Mouse (Mus musculus): ENCODE data around the gene Wdtc1. TPM values are rescaled to one million over a fixed set of nuclear protein-coding genes. Genes with fewer than 3 reads are reported as not detected.

The Wdtc1 gene
- polyA plus RNA-seq, 1 experiment, result 49.1 TPM

DNA sequence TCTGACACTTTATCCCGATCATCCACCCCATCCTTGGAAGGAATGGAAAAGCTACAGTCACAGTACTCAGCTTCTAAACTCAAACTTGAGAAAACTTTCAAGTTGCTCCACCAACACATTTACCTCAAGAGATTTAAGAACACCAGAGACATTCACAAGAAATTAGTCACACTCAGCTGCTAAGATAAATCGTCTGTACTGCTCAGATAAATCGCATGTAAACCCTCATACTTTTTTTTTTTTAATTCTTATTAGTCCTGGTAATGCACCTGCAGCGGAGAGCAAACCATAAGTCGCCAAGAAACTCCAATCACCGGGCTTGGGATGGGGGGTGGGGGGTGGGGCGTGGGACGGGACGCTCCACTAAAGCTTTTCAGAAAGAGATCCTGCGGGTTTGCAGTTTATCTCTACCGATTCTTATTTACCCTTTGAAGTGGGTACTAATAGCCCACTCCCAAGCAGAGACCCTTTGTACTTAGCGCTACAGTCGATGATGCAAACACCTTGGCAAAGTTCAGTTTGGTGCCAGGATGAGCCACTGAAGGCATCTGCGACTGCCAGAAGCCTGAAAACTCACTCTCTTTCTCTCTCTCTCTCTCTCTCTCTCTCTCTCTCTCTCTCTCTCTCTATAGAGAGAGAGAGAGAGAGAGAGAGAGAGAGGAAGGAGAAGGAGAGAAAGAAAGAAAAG, 15.3 kb downstream of the Wdtc1 start:
- TF ChIP-seq POLR2A (IDR thresholded peaks at IDR 0.05; ENCODE audit: borderline replicate concordance, extremely low read depth, low read depth, low read length) (no peak), CTCF (IDR thresholded peaks at IDR 0.05; ENCODE audit: insufficient read depth, low read length) (no peak)
- Histone ChIP-seq H3K4me1 (ENCODE audit: control insufficient read depth, insufficient read depth, low read length) (no peaks in the 10 kb centered on the region), H3K4me3 (replicated peaks; ENCODE audit: extremely low read depth, low read depth, low read length) (peak overlapping the region; percentile 43)
- 11% methylated on average over 14 of the region's 14 CpGs for WGBS
- DNase-seq, result no peak

- Histone ChIP-seq H3K4me1 (ENCODE audit: control insufficient read depth, insufficient read depth, low read length) (no peaks in the 10 kb centered on the region), H3K4me3 (replicated peaks; ENCODE audit: extremely low read depth, low read depth, low read length) (no peak overlapping the region)
- no peak for DNase-seq
- TF ChIP-seq POLR2A (IDR thresholded peaks at IDR 0.05; ENCODE audit: borderline replicate concordance, extremely low read depth, low read depth, low read length) (no peak), CTCF (IDR thresholded peaks at IDR 0.05; ENCODE audit: insufficient read depth, low read length) (no peak)
- 67% methylated on average over 6 of the region's 6 CpGs for WGBS
These were observed 20.0 kb downstream of the Wdtc1 start for GRCm38 (mm10) chr4:133333306-133333705.

GRCm38 (mm10) chr4:133330296-133330695, 23.0 kb downstream of the Wdtc1 start:
- 72% methylated on average over 4 of the region's 4 CpGs for WGBS
- H3K4me3 ChIP-seq (replicated peaks; ENCODE audit: extremely low read depth, low read depth, low read length), result no peak overlapping the region
- no peaks in the 10 kb centered on the region for H3K4me1 ChIP-seq (ENCODE audit: control insufficient read depth, insufficient read depth, low read length)
- no peak for DNase-seq
- TF ChIP-seq CTCF (IDR thresholded peaks at IDR 0.05; ENCODE audit: insufficient read depth, low read length), result no peak

DNA sequence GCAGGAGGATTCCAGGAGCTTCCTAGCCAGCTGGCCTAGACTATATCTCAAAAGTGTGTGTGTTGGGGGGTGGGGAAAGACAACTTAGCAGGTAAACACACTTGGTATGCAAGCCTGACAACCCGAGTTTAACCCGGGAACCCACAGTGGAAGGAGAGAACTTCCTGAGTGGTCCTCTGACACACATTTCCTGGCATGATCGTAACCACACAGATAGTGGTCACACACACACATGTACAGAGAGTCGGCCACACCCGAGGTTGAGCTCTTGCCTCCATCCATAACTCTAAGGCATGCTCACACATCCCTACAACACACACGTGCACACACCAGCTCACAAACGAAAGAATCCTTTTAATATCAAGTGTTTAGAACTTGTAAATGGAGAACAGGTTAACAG, 25.2 kb downstream of the Wdtc1 start:
- no peaks in the 10 kb centered on the region for H3K4me1 ChIP-seq (ENCODE audit: control insufficient read depth, insufficient read depth, low read length)
- no peak overlapping the region for H3K4me3 ChIP-seq (replicated peaks; ENCODE audit: extremely low read depth, low read depth, low read length)
- TF ChIP-seq CTCF (IDR thresholded peaks at IDR 0.05; ENCODE audit: insufficient read depth, low read length), result no peak
- no peak for TF ChIP-seq POLR2A (IDR thresholded peaks at IDR 0.05; ENCODE audit: borderline replicate concordance, extremely low read depth, low read depth, low read length)
- no peak for DNase-seq
- WGBS, result 37% methylated on average over 7 of the region's 7 CpGs

GRCm38 (mm10) chr4:133319667-133320066, 33.6 kb downstream of the Wdtc1 start:
- Histone ChIP-seq H3K4me3 (replicated peaks; ENCODE audit: extremely low read depth, low read depth, low read length) (no peak overlapping the region), H3K4me1 (ENCODE audit: control insufficient read depth, insufficient read depth, low read length) (no peaks in the 10 kb centered on the region; the same call in 1 of the 2 replicates)
- DNase-seq, result no peak
- TF ChIP-seq CTCF (IDR thresholded peaks at IDR 0.05; ENCODE audit: insufficient read depth, low read length) (no peak), POLR2A (IDR thresholded peaks at IDR 0.05; ENCODE audit: borderline replicate concordance, extremely low read depth, low read depth, low read length) (no peak)
- WGBS, result 94% methylated on average over 3 of the region's 3 CpGs

GRCm38 (mm10) chr4:133315991-133316390, 37.3 kb downstream of the Wdtc1 start:
- no peak overlapping the region for H3K4me3 ChIP-seq (replicated peaks; ENCODE audit: extremely low read depth, low read depth, low read length)
- WGBS, result 86% methylated on average over 5 of the region's 5 CpGs
- DNase-seq, result no peak
- no peak for TF ChIP-seq POLR2A (IDR thresholded peaks at IDR 0.05; ENCODE audit: borderline replicate concordance, extremely low read depth, low read depth, low read length)
- TF ChIP-seq CTCF (IDR thresholded peaks at IDR 0.05; ENCODE audit: insufficient read depth, low read length), result no peak
- no peaks in the 10 kb centered on the region; the same call in 1 of the 2 replicates for H3K4me1 ChIP-seq (ENCODE audit: control insufficient read depth, insufficient read depth, low read length)

- WGBS, result 48% methylated on average over 8 of the region's 8 CpGs
- Histone ChIP-seq H3K4me1 (ENCODE audit: control insufficient read depth, insufficient read depth, low read length) (no peaks in the 10 kb centered on the region; the same call in 1 of the 2 replicates), H3K4me3 (replicated peaks; ENCODE audit: extremely low read depth, low read depth, low read length) (no peak overlapping the region)
- no peak for TF ChIP-seq CTCF (IDR thresholded peaks at IDR 0.05; ENCODE audit: insufficient read depth, low read length)
- no peak for TF ChIP-seq POLR2A (IDR thresholded peaks at IDR 0.05; ENCODE audit: borderline replicate concordance, extremely low read depth, low read depth, low read length)
- peak; percentile 57 for DNase-seq
These were observed 38.4 kb downstream of the Wdtc1 start for GRCm38 (mm10) chr4:133314896-133315295.

DNA sequence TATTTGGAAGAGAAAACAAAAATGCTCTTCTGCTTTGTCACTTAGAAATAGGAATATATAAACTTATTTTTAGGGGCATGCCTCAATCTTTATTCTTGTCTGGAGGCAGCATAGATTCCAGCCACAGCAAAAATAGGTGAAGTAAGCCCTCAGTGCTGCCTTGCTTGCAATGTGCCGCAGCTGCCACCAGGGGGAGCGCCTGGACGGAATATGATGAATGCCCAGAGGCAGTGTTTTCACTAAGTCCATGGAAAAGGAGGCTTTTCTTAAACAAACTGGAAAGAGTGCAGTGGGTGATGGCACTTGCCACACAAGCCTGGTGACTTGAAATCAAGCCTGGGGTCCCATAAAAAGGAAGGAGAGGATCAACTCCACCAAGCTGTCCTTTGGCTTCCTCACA, 43.3 kb downstream of the Wdtc1 start:
- 0% methylated on average over 3 of the region's 3 CpGs for WGBS
- peak; percentile 88 for DNase-seq
- no peaks in the 10 kb centered on the region for H3K4me1 ChIP-seq (ENCODE audit: control insufficient read depth, insufficient read depth, low read length)
- H3K4me3 ChIP-seq (replicated peaks; ENCODE audit: extremely low read depth, low read depth, low read length), result no peak overlapping the region
- TF ChIP-seq CTCF (IDR thresholded peaks at IDR 0.05; ENCODE audit: insufficient read depth, low read length) (peak; percentile 95), POLR2A (IDR thresholded peaks at IDR 0.05; ENCODE audit: borderline replicate concordance, extremely low read depth, low read depth, low read length) (no peak)

- DNase-seq, result peak; percentile 53
- Histone ChIP-seq H3K4me1 (ENCODE audit: control insufficient read depth, insufficient read depth, low read length) (no peaks in the 10 kb centered on the region), H3K4me3 (replicated peaks; ENCODE audit: extremely low read depth, low read depth, low read length) (no peak overlapping the region)
- WGBS, result 49% methylated on average over 3 of the region's 3 CpGs
- TF ChIP-seq POLR2A (IDR thresholded peaks at IDR 0.05; ENCODE audit: borderline replicate concordance, extremely low read depth, low read depth, low read length) (no peak), CTCF (IDR thresholded peaks at IDR 0.05; ENCODE audit: insufficient read depth, low read length) (peak; percentile 86)
These were observed 46.0 kb downstream of the Wdtc1 start for GRCm38 (mm10) chr4:133307331-133307730.

DNA sequence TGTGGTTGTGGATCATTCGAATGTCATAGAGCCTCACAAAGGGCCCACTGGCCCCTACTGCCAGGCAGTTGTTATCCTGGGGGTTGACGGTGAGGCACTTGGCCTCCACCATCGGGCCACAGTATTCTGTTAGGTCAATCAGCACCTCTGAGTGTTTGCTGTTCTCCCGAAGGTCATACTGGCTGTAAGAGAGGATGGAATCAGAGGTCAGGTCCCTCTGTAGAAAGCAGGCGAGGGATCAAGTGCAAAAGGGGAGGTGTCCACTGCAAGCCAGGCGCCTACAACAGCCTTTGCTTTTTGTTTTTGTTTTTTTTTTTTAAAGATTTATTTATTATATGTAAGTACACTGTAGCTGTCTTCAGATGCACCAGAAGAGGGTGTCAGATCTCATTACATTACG, 47.5 kb downstream of the Wdtc1 start:
- no peak for TF ChIP-seq POLR2A (IDR thresholded peaks at IDR 0.05; ENCODE audit: borderline replicate concordance, extremely low read depth, low read depth, low read length)
- TF ChIP-seq CTCF (IDR thresholded peaks at IDR 0.05; ENCODE audit: insufficient read depth, low read length), result no peak
- WGBS, result 85% methylated on average over 7 of the region's 7 CpGs
- DNase-seq, result no peak
- H3K4me1 ChIP-seq (ENCODE audit: control insufficient read depth, insufficient read depth, low read length), result no peaks in the 10 kb centered on the region
- no peak overlapping the region for H3K4me3 ChIP-seq (replicated peaks; ENCODE audit: extremely low read depth, low read depth, low read length)
